Mouse (Mus musculus): ENCODE results near the gene Tmem120b. TPM values are rescaled to one million over a fixed set of nuclear protein-coding genes. Genes with fewer than 3 reads are reported as not detected.

The Tmem120b gene
- polyA plus RNA-seq, 1 experiment, result 9.9 TPM

GRCm38 (mm10) chr5:123134186-123134874 lies 66.1 kb downstream of the Tmem120b start:
- peak overlapping the region; percentile 91; the same call in 1 of the 2 replicates for H3K27ac ChIP-seq (ENCODE audit: insufficient read depth, low read depth, low read length)
- no peak overlapping the region for H3K4me3 ChIP-seq (ENCODE audit: insufficient read depth, low read depth, low read length)
- peaks cover 31% of the 10 kb centered on the region for H3K4me1 ChIP-seq (ENCODE audit: control insufficient read depth, insufficient read depth, low read length)
- 7% methylated on average over 13 of the region's 13 CpGs for WGBS
- no peaks in the 10 kb centered on the region for H3K27me3 ChIP-seq (replicated peaks; ENCODE audit: control insufficient read depth, insufficient read depth, low read length)
- no peak for TF ChIP-seq POLR2A (IDR thresholded peaks at IDR 0.05; ENCODE audit: low read depth, low read length)
- TF ChIP-seq CTCF (conservative IDR thresholded peaks at IDR 0.05; ENCODE audit: insufficient read depth, insufficient read length, low read depth, low read length), result no peak
- peak; percentile 81 for DNase-seq
- peaks cover 3% of the 10 kb centered on the region; the same call in 1 of the 2 replicates for H3K36me3 ChIP-seq (ENCODE audit: control insufficient read depth, insufficient read depth, low read length)

DNA sequence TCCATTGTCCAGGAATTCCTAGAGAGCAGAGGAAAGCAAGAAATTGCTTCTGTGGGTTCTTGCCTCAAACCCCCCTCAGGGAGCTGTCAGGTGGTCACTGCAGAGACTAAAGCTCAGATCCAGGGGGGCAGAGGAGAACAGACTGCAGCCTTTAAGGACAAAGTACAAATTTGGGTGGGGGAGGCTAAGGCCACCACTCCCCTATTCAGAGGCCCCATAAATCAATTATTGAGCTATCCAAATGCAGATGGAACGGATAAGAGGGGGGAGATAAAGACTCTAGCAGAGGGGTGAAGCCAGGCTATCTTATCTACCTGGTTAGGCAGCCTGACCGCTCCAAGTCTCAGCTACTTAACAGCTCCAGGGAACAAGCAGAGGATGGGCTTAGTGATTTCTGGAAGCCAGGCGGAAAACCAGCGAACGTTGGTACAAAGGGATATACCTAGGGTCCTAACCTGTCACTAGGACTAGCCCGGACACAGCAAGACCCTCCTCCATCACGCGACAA lies 66.7 kb downstream of the Tmem120b start:
- no peak for DNase-seq
- H3K4me1 ChIP-seq (ENCODE audit: control insufficient read depth, insufficient read depth, low read length), result peaks cover 31% of the 10 kb centered on the region
- H3K27me3 ChIP-seq (replicated peaks; ENCODE audit: control insufficient read depth, insufficient read depth, low read length), result no peaks in the 10 kb centered on the region
- H3K27ac ChIP-seq (ENCODE audit: insufficient read depth, low read depth, low read length), result peak overlapping the region; percentile 91
- no peak for TF ChIP-seq CTCF (conservative IDR thresholded peaks at IDR 0.05; ENCODE audit: insufficient read depth, insufficient read length, low read depth, low read length)
- TF ChIP-seq POLR2A (IDR thresholded peaks at IDR 0.05; ENCODE audit: low read depth, low read length), result no peak
- H3K36me3 ChIP-seq (ENCODE audit: control insufficient read depth, insufficient read depth, low read length), result peaks cover 3% of the 10 kb centered on the region; the same call in 1 of the 2 replicates
- 20% methylated on average over 8 of the region's 8 CpGs for WGBS
- H3K4me3 ChIP-seq (ENCODE audit: insufficient read depth, low read depth, low read length), result peak overlapping the region; percentile 35

GRCm38 (mm10) chr5:123135471-123136360 lies 67.5 kb downstream of the Tmem120b start:
- Histone ChIP-seq H3K27ac (ENCODE audit: insufficient read depth, low read depth, low read length) (peak overlapping the region; percentile 98), H3K4me1 (ENCODE audit: control insufficient read depth, insufficient read depth, low read length) (peaks cover 31% of the 10 kb centered on the region), H3K36me3 (ENCODE audit: control insufficient read depth, insufficient read depth, low read length) (peaks cover 3% of the 10 kb centered on the region; the same call in 1 of the 2 replicates), H3K27me3 (replicated peaks; ENCODE audit: control insufficient read depth, insufficient read depth, low read length) (no peaks in the 10 kb centered on the region), H3K4me3 (ENCODE audit: insufficient read depth, low read depth, low read length) (peak overlapping the region; percentile 35)
- TF ChIP-seq CTCF (conservative IDR thresholded peaks at IDR 0.05; ENCODE audit: insufficient read depth, insufficient read length, low read depth, low read length) (peak; percentile 31; the same call in 1 of the 2 replicates), POLR2A (IDR thresholded peaks at IDR 0.05; ENCODE audit: low read depth, low read length) (no peak)
- 2% methylated on average over 30 of the region's 30 CpGs for WGBS
- DNase-seq, result peak; percentile 97

- TF ChIP-seq CTCF (conservative IDR thresholded peaks at IDR 0.05; ENCODE audit: insufficient read depth, insufficient read length, low read depth, low read length), result no peak
- TF ChIP-seq POLR2A (IDR thresholded peaks at IDR 0.05; ENCODE audit: low read depth, low read length), result peak; percentile 62
- Histone ChIP-seq H3K27me3 (replicated peaks; ENCODE audit: control insufficient read depth, insufficient read depth, low read length) (no peaks in the 10 kb centered on the region), H3K4me3 (ENCODE audit: insufficient read depth, low read depth, low read length) (peak overlapping the region; percentile 63), H3K36me3 (ENCODE audit: control insufficient read depth, insufficient read depth, low read length) (peaks cover 3% of the 10 kb centered on the region; the same call in 1 of the 2 replicates), H3K4me1 (ENCODE audit: control insufficient read depth, insufficient read depth, low read length) (peaks cover 31% of the 10 kb centered on the region), H3K27ac (ENCODE audit: insufficient read depth, low read depth, low read length) (peak overlapping the region; percentile 98)
- DNase-seq, result peak; percentile 98
- WGBS, result 0% methylated on average over 13 of the region's 13 CpGs
Measured at GRCm38 (mm10) chr5:123136361-123137043, 68.3 kb downstream of the Tmem120b start.

DNA sequence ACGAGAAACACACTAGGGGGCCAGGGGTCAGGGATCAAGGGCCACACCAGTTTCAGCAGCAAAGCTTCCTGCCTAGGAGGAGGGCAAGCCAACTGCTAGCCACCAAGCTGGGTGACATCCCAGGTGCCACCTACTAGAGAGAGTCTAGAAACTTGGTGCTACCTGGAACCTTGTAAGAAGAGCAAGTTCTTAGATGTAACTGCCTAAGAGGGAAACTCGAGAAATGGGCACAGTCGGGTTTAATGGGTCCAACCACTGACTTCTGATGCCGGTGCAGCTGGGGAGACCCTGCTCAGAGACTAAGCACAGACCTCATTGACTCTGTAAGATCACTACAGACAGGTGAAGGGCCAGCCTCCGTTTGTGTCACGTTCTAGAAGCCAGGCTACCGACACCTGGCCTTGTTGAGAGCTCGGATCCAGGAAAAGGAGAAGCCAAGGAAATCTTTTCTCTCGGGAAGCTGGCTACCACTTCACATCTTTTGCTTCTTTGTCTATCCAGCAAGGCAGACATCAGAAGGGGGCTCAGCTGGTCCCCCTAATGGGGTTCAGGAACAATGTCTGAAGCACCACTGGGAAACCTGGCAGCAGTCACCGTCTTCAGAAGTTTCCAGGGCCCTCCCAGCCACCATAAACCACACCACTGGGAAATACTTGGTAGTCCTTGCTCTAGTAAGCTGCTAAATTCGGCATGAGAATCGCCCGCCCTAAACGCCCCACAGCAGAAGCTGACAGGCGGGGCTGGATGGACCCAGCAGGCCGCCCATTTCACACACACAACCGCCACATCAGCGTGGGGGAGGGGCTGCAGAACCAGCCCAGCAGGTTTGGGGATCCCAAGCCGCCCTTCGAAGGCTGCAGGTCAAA lies 69.1 kb downstream of the Tmem120b start:
- H3K27me3 ChIP-seq (replicated peaks; ENCODE audit: control insufficient read depth, insufficient read depth, low read length), result no peaks in the 10 kb centered on the region
- H3K36me3 ChIP-seq (ENCODE audit: control insufficient read depth, insufficient read depth, low read length), result peaks cover 3% of the 10 kb centered on the region; the same call in 1 of the 2 replicates
- H3K4me1 ChIP-seq (ENCODE audit: control insufficient read depth, insufficient read depth, low read length), result peaks cover 31% of the 10 kb centered on the region
- peak overlapping the region; percentile 98 for H3K27ac ChIP-seq (ENCODE audit: insufficient read depth, low read depth, low read length)
- peak; percentile 95 for DNase-seq
- 5% methylated on average over 20 of the region's 20 CpGs for WGBS
- peak overlapping the region; percentile 63 for H3K4me3 ChIP-seq (ENCODE audit: insufficient read depth, low read depth, low read length)
- TF ChIP-seq POLR2A (IDR thresholded peaks at IDR 0.05; ENCODE audit: low read depth, low read length) (no peak), CTCF (conservative IDR thresholded peaks at IDR 0.05; ENCODE audit: insufficient read depth, insufficient read length, low read depth, low read length) (no peak)

DNA sequence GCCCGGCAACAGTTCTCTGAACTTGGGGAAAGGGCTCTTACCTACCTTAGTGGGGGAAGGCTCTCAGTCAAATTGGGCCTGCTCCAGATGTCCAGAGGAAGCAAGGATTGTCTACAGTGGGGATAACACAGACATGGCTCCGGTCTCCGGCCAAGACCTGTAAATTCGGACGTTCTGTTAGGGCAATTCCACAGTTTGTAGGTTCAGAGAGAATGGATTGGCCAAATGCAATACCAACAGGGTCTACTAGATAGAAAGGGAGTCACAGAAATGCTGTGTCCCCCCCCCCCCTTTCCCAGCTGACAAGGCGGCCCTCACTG lies 69.7 kb downstream of the Tmem120b start:
- Histone ChIP-seq H3K27me3 (replicated peaks; ENCODE audit: control insufficient read depth, insufficient read depth, low read length) (no peaks in the 10 kb centered on the region), H3K4me3 (ENCODE audit: insufficient read depth, low read depth, low read length) (peak overlapping the region; percentile 63), H3K36me3 (ENCODE audit: control insufficient read depth, insufficient read depth, low read length) (peaks cover 3% of the 10 kb centered on the region; the same call in 1 of the 2 replicates), H3K27ac (ENCODE audit: insufficient read depth, low read depth, low read length) (peak overlapping the region; percentile 98), H3K4me1 (ENCODE audit: control insufficient read depth, insufficient read depth, low read length) (peaks cover 31% of the 10 kb centered on the region)
- TF ChIP-seq POLR2A (IDR thresholded peaks at IDR 0.05; ENCODE audit: low read depth, low read length) (no peak), CTCF (conservative IDR thresholded peaks at IDR 0.05; ENCODE audit: insufficient read depth, insufficient read length, low read depth, low read length) (no peak)
- no peak for DNase-seq
- WGBS, result 2% methylated on average over 6 of the region's 6 CpGs
